Mouse (Mus musculus): ENCODE data around the gene Eml1. TPM values are rescaled to one million over a fixed set of nuclear protein-coding genes. Genes with fewer than 3 reads are reported as not detected.
A peak's percentile ranks its signal among the peaks of the same experiment; 100 is the strongest.

Gene Eml1
- total RNA-seq, 2 experiments from 2014 or later = 93.3 to 99.0 TPM

DNA sequence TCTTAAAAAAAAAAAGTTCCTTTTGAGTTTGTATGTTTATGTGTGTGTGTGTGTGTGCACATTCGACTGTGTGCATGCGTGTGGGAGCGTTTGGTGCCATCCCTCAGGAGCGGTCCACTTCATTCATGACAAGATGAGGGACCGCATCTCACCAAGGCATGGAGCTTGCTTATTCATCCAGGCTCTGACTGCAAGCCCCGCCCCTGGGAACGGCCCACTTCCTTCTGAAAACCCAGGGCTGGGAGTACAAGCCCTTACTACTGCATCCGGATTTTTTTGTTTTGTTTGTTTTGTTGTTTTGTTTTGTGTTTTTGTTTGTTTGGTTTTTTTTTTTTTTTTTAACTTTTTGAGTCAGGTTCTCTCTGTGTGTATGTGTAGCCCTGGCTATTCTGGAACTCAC lies 148.6 kb downstream of the Eml1 start:
- no peak for DNase-seq
- intact Hi-C loops (cut with DNase I) = no loop called here

DNA sequence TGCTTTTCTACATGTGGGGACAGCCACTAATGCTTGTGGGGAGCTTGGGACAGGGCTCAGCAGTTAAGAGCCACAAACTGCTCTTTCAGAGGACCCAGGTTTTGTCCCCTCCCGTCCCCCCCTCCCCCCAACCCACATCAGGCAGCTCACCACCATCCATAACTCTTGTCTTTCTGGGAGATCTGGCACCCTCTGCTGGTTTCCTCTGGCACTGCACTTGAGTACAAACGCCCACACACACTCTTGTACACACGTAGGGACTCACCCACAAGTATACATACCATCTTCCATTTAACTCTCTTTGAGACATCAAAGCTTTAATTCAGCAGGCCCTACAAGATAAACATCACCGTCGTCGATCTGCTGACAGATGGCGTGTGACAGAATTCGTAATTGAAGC lies 158.5 kb downstream of the Eml1 start:
- DNase-seq = peak; percentile 50
- intact Hi-C loops (cut with DNase I) = no loop called here

DNA sequence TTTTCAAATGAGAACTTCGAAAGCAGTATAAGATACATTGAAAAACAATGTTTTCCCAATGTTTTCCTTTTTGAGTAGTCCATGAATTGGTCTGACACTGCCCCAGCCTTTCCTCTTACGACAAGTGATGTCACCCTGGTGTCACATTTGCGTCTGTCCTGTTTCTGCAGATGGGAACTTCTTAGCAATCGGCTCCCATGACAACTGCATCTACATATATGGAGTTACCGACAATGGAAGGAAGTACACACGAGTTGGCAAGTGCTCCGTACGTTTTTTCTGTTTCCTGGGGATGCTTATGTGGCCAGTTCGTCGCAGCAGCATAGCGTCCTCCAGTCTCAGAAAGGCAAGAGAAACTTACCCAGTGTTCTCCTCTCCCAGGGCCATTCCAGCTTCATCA lies 163.7 kb downstream of the Eml1 start:
- no peak for DNase-seq
- intact Hi-C loops (cut with DNase I) = no loop called here

DNA sequence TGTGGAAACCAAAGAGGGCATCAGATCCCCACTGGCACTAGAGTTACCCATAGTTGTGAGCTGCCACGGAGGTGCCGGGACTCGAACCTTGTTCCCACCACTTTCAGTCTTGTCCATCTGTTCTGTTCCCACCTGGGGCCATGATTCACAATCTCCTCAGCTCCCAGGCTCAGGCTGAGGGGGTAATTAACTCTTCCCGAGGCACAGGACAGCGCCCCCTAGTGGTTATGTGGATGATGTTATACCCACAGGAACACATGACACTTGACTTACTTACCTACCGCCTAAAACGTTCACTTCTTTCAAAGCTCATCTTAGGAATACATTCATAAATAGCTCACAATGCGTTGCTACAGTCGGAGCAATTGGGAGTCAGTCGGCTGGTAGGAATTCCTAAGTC lies 165.7 kb downstream of the Eml1 start:
- intact Hi-C loops (cut with DNase I) = no loop called here
- no peak for DNase-seq

DNA sequence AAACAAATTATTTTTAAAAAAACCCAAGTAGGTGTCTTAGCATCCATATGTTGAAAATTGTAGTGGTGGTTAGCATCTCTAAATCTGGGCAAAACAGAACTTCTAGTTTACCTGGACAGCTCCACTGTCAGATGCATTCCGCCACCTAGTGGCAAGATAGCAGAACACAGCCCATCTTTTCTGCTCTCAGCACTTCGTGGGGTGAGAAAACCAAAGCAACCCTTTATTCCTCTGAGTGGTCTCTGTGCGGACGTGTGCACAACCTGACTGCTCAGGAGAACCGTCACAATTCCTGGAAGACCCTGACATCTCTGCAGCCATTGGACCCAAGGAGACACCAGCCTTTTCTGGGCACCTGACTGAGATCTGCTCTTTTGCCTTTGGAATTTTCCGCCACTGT lies 170.3 kb downstream of the Eml1 start:
- intact Hi-C loops (cut with DNase I) = no loop called here
- peak; percentile 32 for DNase-seq

DNA sequence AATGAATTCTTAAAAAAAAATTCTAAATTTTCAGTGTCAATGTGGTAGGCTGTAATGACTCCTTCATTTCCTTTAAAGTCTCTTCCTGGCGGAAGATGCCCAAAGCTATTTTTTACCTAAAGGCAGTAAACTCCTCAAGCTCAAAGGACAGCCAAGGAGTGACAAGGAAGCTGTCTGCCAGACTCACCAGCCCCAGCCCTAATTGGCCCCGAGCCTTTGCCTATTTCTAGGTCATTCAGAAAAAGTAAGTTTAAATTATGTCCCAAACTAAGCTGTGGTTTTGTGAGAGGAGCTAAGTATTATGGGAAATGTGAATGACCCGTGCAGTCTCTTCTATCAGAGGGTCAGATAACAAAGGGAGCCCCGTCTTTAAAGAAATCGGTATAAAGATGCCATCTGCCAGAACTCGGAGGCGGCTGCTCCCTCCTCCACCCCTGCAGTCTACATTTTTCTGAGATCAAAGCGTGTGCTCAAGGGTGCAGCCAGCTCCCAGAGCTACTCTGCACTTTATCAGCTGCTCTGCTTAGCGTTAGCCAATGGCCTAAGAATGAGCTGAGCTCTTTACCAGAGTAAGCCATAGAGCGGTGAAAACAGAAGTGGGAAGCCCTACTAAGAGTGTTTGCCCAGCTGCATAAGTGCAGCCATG lies 175.9 kb downstream of the Eml1 start:
- no peak for DNase-seq
- intact Hi-C loops (cut with DNase I) = no loop called here

DNA sequence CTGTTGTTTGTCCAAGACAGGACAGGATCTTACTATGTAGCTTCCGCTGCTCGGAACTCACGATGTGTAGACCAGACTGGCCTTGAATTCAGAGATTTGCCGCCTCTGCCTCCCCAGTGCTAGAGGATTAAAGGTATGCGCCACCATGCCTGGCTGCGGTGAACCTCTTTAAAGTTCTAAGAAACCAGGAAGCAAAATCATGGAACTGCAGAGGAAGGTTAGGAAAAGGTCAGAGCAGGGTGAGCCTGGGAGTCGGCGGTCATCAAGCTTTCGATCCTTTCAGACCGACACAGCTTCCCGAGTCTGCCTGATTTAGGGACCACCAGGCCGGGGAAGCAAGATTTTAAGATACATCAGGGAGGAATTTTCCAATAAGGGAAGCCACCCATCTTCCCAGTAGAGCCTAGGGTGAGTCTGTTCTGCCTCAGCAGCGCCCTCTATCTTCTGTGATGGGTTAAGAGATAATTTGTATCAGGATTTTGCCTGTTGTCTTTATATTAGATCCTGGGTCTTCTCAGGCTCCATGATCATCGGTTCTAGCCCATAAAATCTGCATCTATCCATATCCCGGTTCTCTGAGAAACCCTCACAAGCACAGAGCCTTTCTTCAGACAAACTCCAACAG lies 176.6 kb downstream of the Eml1 start:
- intact Hi-C loops (cut with DNase I) = no loop called here
- no peak for DNase-seq

DNA sequence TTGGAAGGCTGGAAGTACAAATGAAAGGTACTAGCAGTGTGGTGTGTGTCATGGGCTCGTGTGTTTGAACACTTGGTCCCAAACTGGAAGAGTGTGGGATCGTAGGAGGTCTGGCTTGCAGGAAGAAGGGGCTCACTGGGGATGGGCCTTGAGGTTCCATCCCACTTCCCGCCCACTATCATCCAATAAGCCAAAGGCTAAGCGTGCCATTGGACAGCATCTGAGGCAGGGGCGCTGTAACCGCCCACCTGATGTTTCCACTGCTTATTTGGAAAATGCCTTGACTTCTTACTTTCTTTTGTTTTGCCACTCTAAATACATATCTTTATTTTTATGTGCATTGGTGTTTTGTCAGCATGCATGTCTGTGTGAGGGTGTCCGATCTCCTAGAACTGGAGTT lies 181.0 kb downstream of the Eml1 start:
- intact Hi-C loops (cut with DNase I) = no loop called here

DNA sequence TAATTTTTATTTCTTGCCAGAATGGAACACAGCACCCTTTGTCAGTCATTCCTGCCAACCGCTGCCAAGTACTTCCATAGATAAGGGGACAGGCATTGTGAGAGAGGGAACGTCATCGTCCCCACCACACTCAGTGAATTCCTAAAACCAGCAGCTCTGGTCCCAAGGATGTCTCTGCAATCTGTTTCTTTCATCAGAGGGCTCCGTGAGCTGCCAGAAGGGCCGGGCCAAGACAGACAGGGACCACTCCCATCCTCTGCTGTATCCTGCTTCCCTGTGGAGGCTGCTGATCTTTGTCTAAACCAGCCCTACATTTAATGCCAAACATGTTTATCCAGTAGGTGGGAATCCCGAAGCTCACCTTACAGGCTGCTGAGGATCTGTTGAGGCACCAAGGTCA lies 182.3 kb downstream of the Eml1 start:
- intact Hi-C loops (cut with DNase I) = no loop called here
- no peak for DNase-seq

More for the DNA sequence above, 181.0 kb downstream of the Eml1 start:
- no peak for DNase-seq

DNA sequence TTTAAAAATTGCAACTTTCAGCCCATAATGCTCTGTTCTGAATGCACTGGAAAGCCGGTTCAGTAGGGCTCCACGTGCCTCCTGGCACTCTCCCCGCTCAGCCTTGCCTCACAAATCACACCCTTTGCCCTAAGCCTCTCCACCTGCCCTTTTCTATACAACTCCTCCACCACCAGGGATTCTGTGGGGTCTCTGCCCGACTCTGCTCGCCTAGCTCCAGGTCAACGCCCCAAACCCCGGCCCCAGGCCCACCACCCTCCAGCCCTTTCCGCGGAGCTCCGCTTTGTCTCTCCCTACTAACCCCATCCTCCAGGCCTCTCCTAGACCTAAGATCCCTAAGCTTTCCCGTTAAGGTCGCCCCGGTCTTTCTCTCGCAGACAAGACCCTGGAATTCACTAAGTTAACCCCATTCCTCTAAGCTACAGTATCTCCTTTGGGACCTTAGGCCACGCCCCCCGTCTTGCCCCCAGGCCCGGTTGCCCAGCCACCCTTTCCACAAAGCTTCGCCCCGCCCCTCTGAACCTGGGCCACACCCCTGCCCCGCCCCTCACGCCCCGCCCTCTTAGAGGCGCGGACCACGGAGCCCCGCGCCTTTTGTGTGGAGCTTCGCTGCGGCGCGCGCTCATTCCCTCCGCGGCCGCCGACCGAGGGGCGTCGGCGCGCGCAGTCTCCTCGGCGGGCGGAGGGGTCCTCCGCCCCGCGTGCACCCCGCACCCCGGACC lies 183.5 kb downstream of the Eml1 start, which contains the start of gene Evl:
Gene Evl (plus strand): TSS at position 601 of the 722 bp plus-strand sequence.
- peak; percentile 98 for DNase-seq
- intact Hi-C loops (cut with DNase I) = no loop called here

DNA sequence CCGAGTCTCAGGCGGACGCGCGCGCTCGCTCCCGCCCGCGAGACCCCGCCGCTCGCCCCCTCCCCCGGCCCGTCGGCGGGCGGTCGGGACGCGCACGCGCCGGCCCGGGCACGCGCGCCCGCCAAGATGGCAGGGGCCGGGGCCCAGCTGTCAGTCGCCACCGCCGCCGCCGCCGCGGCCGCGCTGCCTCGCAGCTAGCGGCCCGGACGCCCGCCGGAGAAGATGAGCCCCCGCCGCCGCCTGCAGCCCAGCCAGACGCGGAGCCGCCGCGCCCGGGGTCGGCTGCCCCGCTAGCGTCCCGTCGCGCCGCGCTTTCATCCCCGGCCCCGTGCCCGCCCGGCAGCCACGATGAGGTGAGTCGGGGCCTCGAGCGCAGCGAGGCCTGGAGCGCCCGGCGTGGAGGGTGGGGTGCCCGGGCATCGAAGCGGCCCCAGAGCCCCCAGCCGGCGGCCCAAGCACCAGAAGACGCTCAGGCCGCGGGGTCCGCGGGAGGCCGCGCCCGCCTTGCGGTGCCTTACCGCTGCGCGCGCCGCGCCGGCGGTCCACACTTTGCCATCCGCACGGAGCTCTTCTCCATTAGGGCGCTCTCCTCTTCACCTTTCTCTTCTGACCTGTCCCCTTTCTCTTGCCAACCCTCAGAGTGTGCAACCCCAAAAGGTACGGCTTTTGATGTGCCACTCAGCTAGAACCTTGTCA lies 184.3 kb downstream of the Eml1 start:
- DNase-seq = peak; percentile 41
- intact Hi-C loops (cut with DNase I) = loop anchor here (5.0 kb wide), 1 partner anchor 202 kb away; no protein-coding TSS in a partner anchor

DNA sequence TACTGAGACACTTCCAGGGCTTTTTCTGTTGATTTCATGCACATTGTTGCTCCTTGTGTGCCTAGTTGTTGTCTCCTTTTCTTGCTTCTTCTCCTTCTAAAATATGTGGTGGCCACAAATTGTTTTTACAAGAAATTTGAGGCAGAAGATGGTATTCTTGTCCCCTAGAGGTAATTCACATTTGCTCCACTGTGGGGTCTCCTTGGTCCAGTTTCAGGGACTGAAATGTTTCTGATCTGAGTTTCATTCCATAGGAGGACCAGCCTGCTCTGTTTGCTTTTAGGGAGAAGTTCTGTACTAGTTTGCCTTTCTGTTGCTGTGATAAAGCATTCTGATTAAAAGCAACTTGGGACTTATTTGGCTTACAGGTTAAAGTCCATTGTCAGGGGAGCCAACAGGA lies 187.4 kb downstream of the Eml1 start:
- intact Hi-C loops (cut with DNase I) = loop anchor here (5.0 kb wide), 1 partner anchor 199 kb away; no protein-coding TSS in a partner anchor
- DNase-seq = no peak

DNA sequence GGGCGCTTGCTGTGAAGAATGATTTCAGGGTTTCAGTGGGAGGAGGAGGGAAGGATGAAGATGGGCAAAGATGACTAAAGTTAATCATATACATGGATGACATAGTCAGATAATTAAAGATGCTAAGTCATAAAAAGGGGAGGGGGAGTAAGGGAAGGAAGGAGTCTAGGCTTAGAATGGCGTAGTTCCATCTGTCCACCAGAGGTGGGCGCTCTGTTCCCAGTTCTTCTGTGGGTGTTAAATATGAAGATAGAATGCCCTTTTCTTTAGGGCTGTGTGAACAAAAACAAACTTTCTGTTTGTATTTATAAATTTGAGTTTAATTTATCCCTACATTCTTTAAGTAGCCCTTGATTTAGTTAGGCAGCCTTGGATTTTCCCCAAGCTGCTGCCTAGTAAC lies 192.5 kb downstream of the Eml1 start:
- peak; percentile 23 for DNase-seq
- intact Hi-C loops (cut with DNase I) = no loop called here

DNA sequence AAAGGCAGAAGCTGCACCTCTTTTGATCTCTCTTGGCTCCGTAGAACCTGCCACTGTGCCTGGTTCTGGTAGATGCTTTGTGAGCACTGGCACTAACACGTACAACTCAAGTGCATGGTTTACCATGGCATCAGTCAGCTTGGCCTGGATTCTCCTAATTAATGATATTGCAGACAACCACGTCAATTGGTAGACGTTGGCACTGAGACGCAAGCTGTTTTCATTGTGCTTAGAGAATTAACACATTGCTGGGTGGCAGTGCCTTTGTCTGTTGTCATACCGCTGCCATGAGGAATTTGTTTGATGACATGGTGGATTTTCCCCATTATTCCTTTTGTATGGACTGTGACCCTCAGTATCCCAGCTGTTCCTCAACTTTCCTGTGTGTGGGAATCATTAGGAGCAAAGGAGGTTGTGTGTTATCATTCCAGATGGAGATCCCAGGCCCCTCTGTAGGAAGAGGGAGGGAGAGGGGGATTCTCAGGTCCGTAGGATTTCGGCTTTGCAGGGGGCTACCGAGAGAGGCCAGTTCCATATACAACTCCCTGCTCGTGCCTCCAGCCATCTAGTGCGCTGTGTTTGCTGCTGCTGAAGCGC lies 194.3 kb downstream of the Eml1 start:
- no peak for DNase-seq
- intact Hi-C loops (cut with DNase I) = no loop called here

DNA sequence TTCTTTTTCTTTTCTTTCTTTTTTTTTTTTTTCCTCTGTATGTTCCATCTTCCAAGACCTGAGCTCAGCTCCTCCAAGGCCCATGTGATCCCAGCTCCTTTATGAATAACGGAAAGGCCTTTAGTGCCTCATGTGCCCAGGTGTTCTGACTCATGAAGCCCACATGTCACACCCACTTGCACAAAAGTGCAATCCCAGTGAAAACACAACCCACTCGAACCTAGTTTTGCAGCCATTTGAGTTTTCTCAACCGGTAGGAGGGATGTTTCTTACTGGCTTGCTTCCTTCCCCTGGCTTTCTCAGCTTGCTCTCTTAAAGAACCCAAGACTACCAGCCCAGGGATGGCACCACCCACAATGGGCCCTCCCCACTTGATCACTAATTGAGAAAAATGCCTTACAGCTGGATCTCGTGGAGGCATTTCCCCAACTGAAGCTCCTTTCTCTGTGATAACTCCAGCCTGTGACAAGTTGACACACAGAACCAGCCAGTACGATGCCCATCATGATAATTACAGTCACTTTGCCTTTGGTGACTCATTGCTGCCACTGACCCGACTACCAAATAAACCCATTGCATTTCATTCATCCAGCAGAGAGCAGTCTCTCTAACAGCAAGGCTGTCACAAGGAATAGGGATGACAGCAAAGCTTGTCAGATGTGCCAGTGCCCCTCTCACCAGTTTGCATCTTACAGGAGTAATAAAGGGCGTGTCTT lies 208.6 kb downstream of the Eml1 start:
- no peak for DNase-seq
- intact Hi-C loops (cut with DNase I) = no loop called here

DNA sequence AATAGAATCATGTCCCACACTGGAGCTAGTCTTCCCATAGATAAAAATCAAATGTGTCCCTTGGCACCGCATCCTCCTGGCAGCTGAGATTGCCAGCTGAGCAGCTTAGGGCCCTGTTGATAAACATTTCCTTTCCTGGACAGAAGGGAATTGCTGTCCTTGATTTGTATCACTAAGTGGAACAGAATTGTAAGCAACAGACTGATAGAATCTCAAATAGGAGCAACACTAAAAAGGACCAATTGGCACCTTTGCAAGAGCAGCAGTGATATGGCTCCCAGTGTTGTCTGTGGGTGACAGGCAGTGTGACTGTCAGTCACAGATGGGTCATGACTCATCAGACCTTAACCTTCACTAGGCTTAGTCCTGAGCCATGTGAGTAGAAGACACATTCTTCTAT lies 213.0 kb downstream of the Eml1 start:
- no peak for DNase-seq
- intact Hi-C loops (cut with DNase I) = no loop called here
